Mouse (Mus musculus): ENCODE data around the gene Rbm8a. TPM values are rescaled to one million over a fixed set of nuclear protein-coding genes. Genes with fewer than 3 reads are reported as not detected.
"Not testable (repeated sequence)": the region's sequence is repeated elsewhere in the genome, so short reads cannot be mapped to it uniquely, and the experiment has no call there.

Gene Rbm8a
- polyA plus RNA-seq, 1 experiment = 344 TPM

DNA sequence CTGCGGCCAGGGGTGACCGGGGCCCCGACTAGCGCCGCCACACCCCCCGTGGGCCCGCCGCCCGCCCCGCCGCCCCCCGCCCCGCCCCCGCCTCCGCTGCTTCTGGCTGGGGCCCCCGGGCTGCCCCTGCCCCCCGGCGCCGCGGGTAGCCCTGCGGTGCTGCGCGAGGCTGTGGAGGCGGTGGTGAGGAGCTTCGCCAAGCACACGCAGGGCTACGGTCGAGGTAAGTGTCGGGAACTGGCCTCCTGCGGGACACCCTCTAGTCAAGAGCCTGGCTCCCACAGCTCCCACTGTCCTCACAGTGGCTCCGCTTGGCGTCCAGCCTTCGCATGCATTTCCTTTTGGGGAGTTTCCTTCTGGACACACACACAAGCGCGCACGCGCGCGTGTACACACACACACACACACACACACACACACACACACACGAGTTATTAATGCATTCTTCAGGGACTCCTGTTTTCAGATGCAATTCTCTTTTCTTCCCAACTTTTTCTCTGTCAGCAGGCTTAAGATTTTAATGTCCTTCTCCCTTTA, 28.4 kb upstream of the Rbm8a start:
- Histone ChIP-seq H3K9me3 (replicated peaks; ENCODE audit: control insufficient read depth, insufficient read depth, low read length, poor library complexity, severe bottlenecking) (no peaks in the 10 kb centered on the region), H3K4me3 (ENCODE audit: low read depth, low read length) (peak overlapping the region; percentile 59), H3K4me1 (ENCODE audit: control insufficient read depth, insufficient read depth, low read length) (no peaks in the 10 kb centered on the region), H3K27me3 (ENCODE audit: control insufficient read depth, insufficient read depth, low read length, poor library complexity, severe bottlenecking) (no peaks in the 10 kb centered on the region), H3K36me3 (ENCODE audit: control insufficient read depth, insufficient read depth, low read length, poor library complexity, severe bottlenecking) (no peaks in the 10 kb centered on the region), H3K27ac (ENCODE audit: insufficient read depth, low read length) (no peak overlapping the region), H3K9ac (ENCODE audit: low read depth, poor library complexity, severe bottlenecking) (0 out of 2 replicates have a peak overlapping the region, but pooled peaks have one; percentile 17)
- TF ChIP-seq EP300 (IDR thresholded peaks at IDR 0.05; ENCODE audit: insufficient read depth, low read depth, low read length) (no peak), POLR2A (IDR thresholded peaks at IDR 0.05; ENCODE audit: insufficient read depth, low read length) (no peak), CTCF (IDR thresholded peaks at IDR 0.05; ENCODE audit: low read depth, low read length) (no peak)

DNA sequence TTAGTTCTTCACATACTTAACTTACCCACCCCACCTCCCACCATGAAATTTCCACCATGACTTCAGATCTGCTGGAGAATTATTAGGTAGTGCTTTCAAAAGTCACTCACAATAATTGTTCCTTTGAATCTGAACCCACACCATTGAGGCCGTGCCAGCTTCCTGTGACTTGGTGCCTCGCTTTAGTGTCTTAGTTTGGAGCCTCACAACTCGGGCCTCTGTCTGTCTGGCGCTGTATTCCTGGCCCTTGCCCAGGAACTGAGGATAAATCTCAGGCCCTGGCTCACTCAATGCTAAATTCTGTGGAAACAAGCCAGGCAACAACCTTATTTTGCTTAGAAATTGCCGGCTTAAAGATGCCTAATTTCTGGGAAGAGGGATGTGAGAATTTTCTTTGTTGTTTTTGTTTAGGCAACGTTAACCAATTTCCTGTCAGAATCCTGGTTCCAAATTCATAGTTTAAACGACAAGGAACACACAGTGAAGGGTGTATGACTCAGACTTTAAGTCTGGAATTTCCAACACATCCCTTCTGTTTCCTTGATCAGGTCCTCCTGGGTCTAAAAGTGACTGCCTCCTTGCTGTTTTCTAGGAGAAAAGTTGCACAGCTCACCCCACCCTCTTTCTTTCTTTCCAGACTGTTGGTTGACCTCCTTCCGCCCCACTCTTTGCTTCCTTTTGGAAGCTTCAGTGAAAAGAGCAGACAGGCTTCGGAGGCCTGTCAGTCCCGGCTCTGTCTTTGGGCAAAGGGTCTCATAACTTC, 27.6 kb upstream of the Rbm8a start:
- Histone ChIP-seq H3K4me1 (ENCODE audit: control insufficient read depth, insufficient read depth, low read length) (no peaks in the 10 kb centered on the region), H3K27me3 (ENCODE audit: control insufficient read depth, insufficient read depth, low read length, poor library complexity, severe bottlenecking) (no peaks in the 10 kb centered on the region), H3K36me3 (ENCODE audit: control insufficient read depth, insufficient read depth, low read length, poor library complexity, severe bottlenecking) (no peaks in the 10 kb centered on the region), H3K4me3 (ENCODE audit: low read depth, low read length) (no peak overlapping the region), H3K27ac (ENCODE audit: insufficient read depth, low read length) (no peak overlapping the region), H3K9ac (ENCODE audit: low read depth, poor library complexity, severe bottlenecking) (no peak overlapping the region), H3K9me3 (replicated peaks; ENCODE audit: control insufficient read depth, insufficient read depth, low read length, poor library complexity, severe bottlenecking) (no peaks in the 10 kb centered on the region)
- TF ChIP-seq EP300 (IDR thresholded peaks at IDR 0.05; ENCODE audit: insufficient read depth, low read depth, low read length) (no peak), POLR2A (IDR thresholded peaks at IDR 0.05; ENCODE audit: insufficient read depth, low read length) (no peak), CTCF (IDR thresholded peaks at IDR 0.05; ENCODE audit: low read depth, low read length) (no peak)

GRCm38 (mm10) chr3:96602704-96603084, 27.0 kb upstream of the Rbm8a start:
- Histone ChIP-seq H3K4me1 (ENCODE audit: control insufficient read depth, insufficient read depth, low read length) (no peaks in the 10 kb centered on the region), H3K4me3 (ENCODE audit: low read depth, low read length) (no peak overlapping the region), H3K9me3 (replicated peaks; ENCODE audit: control insufficient read depth, insufficient read depth, low read length, poor library complexity, severe bottlenecking) (no peaks in the 10 kb centered on the region), H3K27me3 (ENCODE audit: control insufficient read depth, insufficient read depth, low read length, poor library complexity, severe bottlenecking) (no peaks in the 10 kb centered on the region), H3K27ac (ENCODE audit: insufficient read depth, low read length) (no peak overlapping the region), H3K36me3 (ENCODE audit: control insufficient read depth, insufficient read depth, low read length, poor library complexity, severe bottlenecking) (no peaks in the 10 kb centered on the region), H3K9ac (ENCODE audit: low read depth, poor library complexity, severe bottlenecking) (no peak overlapping the region)
- TF ChIP-seq CTCF (IDR thresholded peaks at IDR 0.05; ENCODE audit: low read depth, low read length) (no peak), POLR2A (IDR thresholded peaks at IDR 0.05; ENCODE audit: insufficient read depth, low read length) (no peak), EP300 (IDR thresholded peaks at IDR 0.05; ENCODE audit: insufficient read depth, low read depth, low read length) (no peak)

DNA sequence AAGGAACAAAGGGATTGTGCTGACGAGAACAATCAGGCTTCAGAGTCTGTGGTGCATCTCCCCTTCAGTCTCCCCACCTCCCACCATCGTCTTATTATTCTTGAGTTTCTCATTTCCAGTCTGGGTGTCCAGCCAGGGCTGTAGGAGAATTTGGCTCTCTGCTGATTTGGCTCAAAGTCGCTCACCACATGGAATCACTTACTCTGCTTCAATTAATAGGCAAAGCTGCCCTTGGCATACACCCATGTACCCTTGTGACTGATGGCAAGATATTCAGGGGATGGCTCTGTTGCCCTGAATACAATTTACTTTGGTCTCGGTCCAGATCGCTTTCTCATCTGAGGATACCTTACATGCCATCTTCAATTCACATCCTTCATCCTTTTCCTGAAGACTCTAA, 26.4 kb upstream of the Rbm8a start:
- H3K9me3 ChIP-seq (replicated peaks; ENCODE audit: control insufficient read depth, insufficient read depth, low read length, poor library complexity, severe bottlenecking) = no peaks in the 10 kb centered on the region
- no peak for TF ChIP-seq EP300 (IDR thresholded peaks at IDR 0.05; ENCODE audit: insufficient read depth, low read depth, low read length)
- no peak for TF ChIP-seq POLR2A (IDR thresholded peaks at IDR 0.05; ENCODE audit: insufficient read depth, low read length)
- TF ChIP-seq CTCF (IDR thresholded peaks at IDR 0.05; ENCODE audit: low read depth, low read length) = no peak
- H3K27me3 ChIP-seq (ENCODE audit: control insufficient read depth, insufficient read depth, low read length, poor library complexity, severe bottlenecking) = no peaks in the 10 kb centered on the region
- no peak overlapping the region for H3K27ac ChIP-seq (ENCODE audit: insufficient read depth, low read length)
- H3K36me3 ChIP-seq (ENCODE audit: control insufficient read depth, insufficient read depth, low read length, poor library complexity, severe bottlenecking) = no peaks in the 10 kb centered on the region
- H3K4me1 ChIP-seq (ENCODE audit: control insufficient read depth, insufficient read depth, low read length) = no peaks in the 10 kb centered on the region
- H3K4me3 ChIP-seq (ENCODE audit: low read depth, low read length) = no peak overlapping the region
- H3K9ac ChIP-seq (ENCODE audit: low read depth, poor library complexity, severe bottlenecking) = no peak overlapping the region

- not testable (repeated sequence) for H3K9me3 ChIP-seq (replicated peaks; ENCODE audit: control insufficient read depth, insufficient read depth, low read length, poor library complexity, severe bottlenecking); H3K4me1 ChIP-seq (ENCODE audit: control insufficient read depth, insufficient read depth, low read length)
These were observed 23.7 kb upstream of the Rbm8a start for GRCm38 (mm10) chr3:96606007-96606406.

DNA sequence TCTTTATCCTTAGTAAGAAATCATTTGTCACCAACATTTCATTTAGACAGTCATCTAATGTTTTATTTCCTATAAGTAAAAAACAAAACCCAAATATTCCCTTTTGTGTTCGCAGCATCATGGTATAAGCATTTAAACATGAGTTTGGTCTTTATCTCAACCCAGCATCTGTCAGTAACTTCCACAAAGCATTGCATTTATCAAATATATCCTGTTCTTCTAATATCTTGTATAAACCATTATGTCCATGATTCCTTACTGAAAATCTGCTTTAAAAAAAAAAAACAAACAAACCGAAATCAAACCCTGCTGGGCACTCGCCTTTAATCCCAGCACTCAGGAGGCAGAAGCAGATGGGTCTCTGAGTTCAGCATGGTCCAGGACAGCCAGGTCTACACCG, 23.1 kb upstream of the Rbm8a start:
- H3K27ac ChIP-seq (ENCODE audit: insufficient read depth, low read length) = no peak overlapping the region
- no peak overlapping the region for H3K9ac ChIP-seq (ENCODE audit: low read depth, poor library complexity, severe bottlenecking)
- no peak for TF ChIP-seq EP300 (IDR thresholded peaks at IDR 0.05; ENCODE audit: insufficient read depth, low read depth, low read length)
- TF ChIP-seq CTCF (IDR thresholded peaks at IDR 0.05; ENCODE audit: low read depth, low read length) = no peak
- TF ChIP-seq POLR2A (IDR thresholded peaks at IDR 0.05; ENCODE audit: insufficient read depth, low read length) = no peak
- no peak overlapping the region for H3K4me3 ChIP-seq (ENCODE audit: low read depth, low read length)
- H3K27me3 ChIP-seq (ENCODE audit: control insufficient read depth, insufficient read depth, low read length, poor library complexity, severe bottlenecking) = no peaks in the 10 kb centered on the region
- H3K9me3 ChIP-seq (replicated peaks; ENCODE audit: control insufficient read depth, insufficient read depth, low read length, poor library complexity, severe bottlenecking) = no peaks in the 10 kb centered on the region
- H3K4me1 ChIP-seq (ENCODE audit: control insufficient read depth, insufficient read depth, low read length) = no peaks in the 10 kb centered on the region
- no peaks in the 10 kb centered on the region for H3K36me3 ChIP-seq (ENCODE audit: control insufficient read depth, insufficient read depth, low read length, poor library complexity, severe bottlenecking)

More at GRCm38 (mm10) chr3:96606007-96606406, 23.7 kb upstream of the Rbm8a start:
- H3K27ac ChIP-seq (ENCODE audit: insufficient read depth, low read length); H3K27me3 ChIP-seq (ENCODE audit: control insufficient read depth, insufficient read depth, low read length, poor library complexity, severe bottlenecking); H3K36me3 ChIP-seq (ENCODE audit: control insufficient read depth, insufficient read depth, low read length, poor library complexity, severe bottlenecking); H3K4me3 ChIP-seq (ENCODE audit: low read depth, low read length); H3K9ac ChIP-seq (ENCODE audit: low read depth, poor library complexity, severe bottlenecking): not testable (repeated sequence)
